Mouse (Mus musculus): ENCODE measurements around the gene Rack1.
A peak's percentile ranks its signal among the peaks of the same experiment; 100 is the strongest.

Rack1 gene

GRCm38 (mm10) chr11:48795221-48795620 is 4.9 kb upstream of the Rack1 start:
- no peak for DNase-seq (ENCODE audit: low spot score)

- no peak for DNase-seq (ENCODE audit: low spot score)
Measured at GRCm38 (mm10) chr11:48796290-48796689, 3.8 kb upstream of the Rack1 start.

GRCm38 (mm10) chr11:48797287-48797686 is 2.8 kb upstream of the Rack1 start:
- DNase-seq (ENCODE audit: low spot score): no peak

- no peak for DNase-seq (ENCODE audit: low spot score)
Measured at GRCm38 (mm10) chr11:48798308-48798707, 1.8 kb upstream of the Rack1 start.

- DNase-seq (ENCODE audit: low spot score): no peak
Measured at GRCm38 (mm10) chr11:48798984-48799920, 880 bp upstream of the Rack1 start.

- no peak for DNase-seq (ENCODE audit: low spot score)
Measured at GRCm38 (mm10) chr11:48801831-48802772, 2.0 kb downstream of the Rack1 start.

- DNase-seq (ENCODE audit: low spot score): no peak
Measured at GRCm38 (mm10) chr11:48803988-48804387, 3.9 kb downstream of the Rack1 start.

- no peak for DNase-seq (ENCODE audit: low spot score)
Measured at GRCm38 (mm10) chr11:48804922-48805321, 4.8 kb downstream of the Rack1 start.

- DNase-seq (ENCODE audit: low spot score): no peak
Measured at GRCm38 (mm10) chr11:48806856-48807562, 6.9 kb downstream of the Rack1 start.

- no peak for DNase-seq (ENCODE audit: low spot score)
Measured at GRCm38 (mm10) chr11:48807563-48808303, 7.6 kb downstream of the Rack1 start.

- DNase-seq (ENCODE audit: low spot score): no peak
Measured at GRCm38 (mm10) chr11:48808304-48808646, 8.1 kb downstream of the Rack1 start.

- DNase-seq (ENCODE audit: low spot score): no peak
Measured at GRCm38 (mm10) chr11:48808737-48809433, 8.8 kb downstream of the Rack1 start.

GRCm38 (mm10) chr11:48809434-48809830 is 9.3 kb downstream of the Rack1 start:
- DNase-seq (ENCODE audit: low spot score): no peak

GRCm38 (mm10) chr11:48810142-48810541 is 10.0 kb downstream of the Rack1 start:
- DNase-seq (ENCODE audit: low spot score): no peak

GRCm38 (mm10) chr11:48813782-48814181 is 13.7 kb downstream of the Rack1 start:
- DNase-seq (ENCODE audit: low spot score): no peak

GRCm38 (mm10) chr11:48815851-48816250 is 15.7 kb downstream of the Rack1 start:
- no peak for DNase-seq (ENCODE audit: low spot score)

GRCm38 (mm10) chr11:48816281-48816781 is 16.2 kb downstream of the Rack1 start:
- no peak for DNase-seq (ENCODE audit: low spot score)

- DNase-seq (ENCODE audit: low spot score): peak; percentile 95
Measured at GRCm38 (mm10) chr11:48816800-48817665, 16.9 kb downstream of the Rack1 start, which contains the start of gene Trim41. TSS of gene Trim41 (minus strand) at chr11:48817353.

- no peak for DNase-seq (ENCODE audit: low spot score)
Measured at GRCm38 (mm10) chr11:48817794-48818193, 17.7 kb downstream of the Rack1 start.
